Mouse (Mus musculus): ENCODE results near the gene Adssl1.

Adssl1 gene

GRCm38 (mm10) chr12:112619686-112620353 is at the start of gene Adssl1:
Gene Adssl1 (plus strand): TSS chr12:112620045.
- DNase-seq: peak; percentile 64 to 67

DNA sequence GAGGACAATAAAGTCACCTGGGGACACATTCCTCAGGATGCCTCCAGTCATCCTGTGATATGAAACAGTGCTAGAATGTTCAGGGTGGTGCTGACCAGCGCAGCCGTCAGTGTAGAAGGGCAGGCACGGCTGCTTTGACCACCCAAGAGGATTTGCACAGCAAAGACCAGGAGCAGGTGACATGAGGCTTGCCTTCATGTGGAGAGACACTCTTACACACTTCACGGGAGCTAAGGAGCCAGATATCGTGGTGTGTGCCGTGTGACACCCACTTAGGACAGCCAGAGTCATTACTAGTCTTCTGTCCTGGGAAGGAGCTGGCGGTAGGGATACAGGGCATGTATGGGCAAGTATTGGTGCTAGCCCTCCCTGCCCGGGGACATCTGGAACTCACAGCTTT is 49.7 kb upstream of the Adssl1 start:
- no peak for DNase-seq

DNA sequence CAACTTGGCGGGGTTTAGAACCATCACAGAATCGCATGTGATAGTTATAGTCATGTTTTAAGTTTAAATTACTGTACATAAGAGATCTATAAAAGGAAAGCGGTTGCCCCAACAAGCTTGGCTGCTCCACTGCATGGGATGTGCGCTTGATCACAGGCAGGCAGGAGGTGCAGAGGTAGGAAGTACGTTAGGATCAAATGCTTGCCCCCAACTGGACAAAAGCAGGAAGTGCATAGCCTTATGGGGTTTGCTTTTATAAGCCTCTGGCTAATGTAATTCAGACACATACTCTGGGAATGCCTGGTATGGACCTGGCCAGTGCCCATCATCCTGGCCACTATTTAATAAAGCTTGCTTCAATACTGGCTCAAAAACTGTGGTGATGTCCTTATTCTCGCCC is 48.8 kb upstream of the Adssl1 start:
- no peak for DNase-seq

GRCm38 (mm10) chr12:112575274-112575986 is 44.4 kb upstream of the Adssl1 start:
- no peak for DNase-seq

GRCm38 (mm10) chr12:112576341-112576740 is 43.5 kb upstream of the Adssl1 start:
- no peak for DNase-seq

GRCm38 (mm10) chr12:112576749-112577148 is 43.1 kb upstream of the Adssl1 start:
- no peak for DNase-seq

DNA sequence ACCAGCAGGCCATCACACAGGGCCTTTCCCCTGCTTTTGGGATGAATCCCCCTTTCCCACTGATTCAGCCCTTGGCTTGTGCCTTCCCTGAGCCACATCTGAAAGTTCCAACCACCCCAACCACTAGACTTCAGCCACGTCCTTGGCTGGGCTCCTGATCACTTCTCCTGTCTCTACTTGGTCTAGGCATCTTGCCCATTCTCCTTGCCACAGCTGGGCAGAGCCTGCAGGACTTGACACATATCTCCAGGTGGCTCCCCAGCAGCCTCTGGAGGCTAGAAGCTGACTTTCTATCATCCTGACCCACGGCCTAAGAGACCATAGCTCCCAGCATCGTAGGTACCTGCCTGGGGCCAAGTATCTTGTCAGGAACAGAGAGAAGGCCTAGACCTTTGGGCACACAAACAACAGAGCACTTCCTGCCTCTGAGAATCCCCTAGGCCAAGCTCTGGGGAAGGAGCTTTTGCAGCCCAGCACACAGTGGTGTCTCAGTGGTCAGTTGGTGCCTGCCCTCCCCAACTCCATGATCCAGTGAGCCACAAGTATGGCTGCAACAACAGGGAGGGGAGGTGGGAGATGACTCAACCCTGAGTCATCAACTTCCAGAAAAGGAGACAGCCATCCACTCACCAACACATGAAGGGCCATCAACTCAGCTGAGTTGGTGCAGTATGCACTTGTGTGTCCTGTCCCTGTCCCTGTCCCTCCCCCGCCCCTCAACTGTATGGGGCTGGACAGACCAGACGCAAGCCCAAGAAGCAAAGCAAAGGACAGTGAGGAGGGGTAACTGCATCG is 41.4 kb upstream of the Adssl1 start:
- no peak for DNase-seq

DNA sequence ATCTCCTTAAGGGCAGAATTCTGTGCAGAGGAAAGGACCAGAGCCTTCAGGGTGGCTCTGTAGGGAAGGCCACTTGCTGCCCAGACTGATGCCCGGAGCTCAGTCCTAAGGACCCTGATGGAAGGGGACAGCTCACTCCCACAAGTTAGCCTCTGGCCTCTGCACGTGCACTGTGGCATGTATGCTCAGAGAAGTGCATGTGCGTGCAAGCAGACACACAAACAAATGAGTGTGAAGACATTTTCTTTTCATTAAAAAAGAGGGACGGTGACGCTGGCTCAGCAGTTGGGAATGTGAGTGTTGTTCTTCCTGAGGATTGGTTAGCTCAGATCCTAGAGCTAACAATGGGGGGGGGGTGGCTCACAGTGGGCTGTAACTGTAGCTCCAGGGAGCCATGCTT is 40.4 kb upstream of the Adssl1 start:
- no peak for DNase-seq

DNA sequence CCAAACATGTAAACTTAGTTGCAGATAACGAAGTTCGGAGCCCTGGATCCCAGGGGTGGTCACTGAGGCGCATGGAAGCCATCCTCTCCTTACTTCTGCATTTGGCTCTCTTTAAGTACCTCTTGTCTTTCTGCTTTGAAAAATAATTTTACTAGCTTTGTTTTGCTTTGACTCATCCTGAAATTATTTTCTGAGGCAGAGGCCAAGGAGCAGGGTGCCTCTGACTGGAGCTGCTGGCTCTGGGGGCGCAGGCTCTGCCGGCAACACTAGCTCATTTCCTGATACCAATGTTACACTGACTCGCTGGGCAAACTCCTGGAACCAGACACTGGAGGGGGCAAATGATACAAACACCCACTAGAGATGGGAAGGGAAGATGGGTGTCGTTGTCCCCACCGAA is 39.9 kb upstream of the Adssl1 start:
- DNase-seq: no peak

DNA sequence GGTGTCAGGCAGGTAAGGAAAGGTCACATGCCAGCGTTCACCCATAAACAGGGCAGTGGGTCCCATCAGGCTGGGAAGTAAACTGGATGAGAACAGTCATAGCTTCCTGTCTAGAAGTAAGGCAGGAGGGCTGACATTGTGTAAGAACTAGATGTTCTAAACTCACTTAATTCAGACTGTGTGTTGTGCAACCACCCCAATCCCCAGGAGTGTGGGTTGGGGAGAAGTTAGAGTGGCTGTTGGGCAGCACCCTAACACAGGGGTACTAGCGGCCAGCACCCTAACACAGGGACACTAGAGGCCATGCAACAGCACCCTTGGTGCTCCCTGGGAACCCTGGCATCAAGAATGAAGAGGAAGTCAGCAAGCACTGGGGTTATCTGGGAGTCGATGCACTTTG is 38.7 kb upstream of the Adssl1 start:
- DNase-seq: no peak

DNA sequence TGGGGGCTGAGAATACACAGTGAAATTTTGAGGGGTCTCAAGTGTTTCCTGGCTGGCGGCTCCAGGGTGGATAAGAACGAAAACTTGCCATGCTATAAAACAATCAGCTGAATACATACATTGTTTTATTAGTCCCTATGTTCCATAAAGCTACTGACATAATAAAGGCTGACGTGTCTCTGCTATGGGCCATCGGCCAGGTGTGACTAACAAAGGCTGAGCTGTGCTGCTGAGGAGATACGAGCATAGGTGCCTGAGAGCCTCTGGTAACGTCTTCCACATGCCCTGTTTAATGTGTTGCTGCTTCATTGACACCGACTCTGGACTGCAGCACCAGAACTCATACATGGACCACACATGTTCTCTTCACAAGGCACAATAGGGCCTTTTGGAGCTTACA is 34.9 kb upstream of the Adssl1 start:
- no peak for DNase-seq

DNA sequence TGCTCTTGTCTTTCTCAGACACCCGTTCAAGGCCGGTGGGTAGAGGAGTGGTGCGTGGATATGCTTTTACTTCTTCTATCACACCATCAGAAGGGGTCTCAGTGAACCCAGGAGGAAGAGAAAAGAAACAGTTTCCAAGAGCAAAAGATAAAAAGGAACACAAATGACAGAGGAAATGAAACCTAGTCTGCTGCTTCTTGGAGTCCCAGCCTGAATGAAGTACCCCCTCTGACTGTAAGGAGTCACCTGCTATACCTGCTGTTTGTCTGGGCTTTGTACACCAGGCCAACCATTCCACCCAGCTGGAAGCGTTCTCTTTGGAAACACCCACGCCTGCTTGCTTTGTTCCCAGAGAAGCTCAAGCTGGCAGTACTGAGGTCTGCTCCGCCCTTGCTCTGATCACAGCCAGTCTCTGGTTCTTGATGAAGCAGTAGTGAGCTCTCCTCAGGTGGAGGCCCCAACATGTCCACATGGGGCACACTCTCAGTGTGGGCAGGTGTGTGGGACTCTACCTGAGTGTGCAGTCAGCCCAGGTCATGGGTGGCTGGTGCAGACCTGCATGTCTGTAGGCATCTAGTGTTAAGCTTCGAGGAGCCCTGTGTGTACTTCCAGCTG is 33.8 kb upstream of the Adssl1 start:
- peak; percentile 45 for DNase-seq

DNA sequence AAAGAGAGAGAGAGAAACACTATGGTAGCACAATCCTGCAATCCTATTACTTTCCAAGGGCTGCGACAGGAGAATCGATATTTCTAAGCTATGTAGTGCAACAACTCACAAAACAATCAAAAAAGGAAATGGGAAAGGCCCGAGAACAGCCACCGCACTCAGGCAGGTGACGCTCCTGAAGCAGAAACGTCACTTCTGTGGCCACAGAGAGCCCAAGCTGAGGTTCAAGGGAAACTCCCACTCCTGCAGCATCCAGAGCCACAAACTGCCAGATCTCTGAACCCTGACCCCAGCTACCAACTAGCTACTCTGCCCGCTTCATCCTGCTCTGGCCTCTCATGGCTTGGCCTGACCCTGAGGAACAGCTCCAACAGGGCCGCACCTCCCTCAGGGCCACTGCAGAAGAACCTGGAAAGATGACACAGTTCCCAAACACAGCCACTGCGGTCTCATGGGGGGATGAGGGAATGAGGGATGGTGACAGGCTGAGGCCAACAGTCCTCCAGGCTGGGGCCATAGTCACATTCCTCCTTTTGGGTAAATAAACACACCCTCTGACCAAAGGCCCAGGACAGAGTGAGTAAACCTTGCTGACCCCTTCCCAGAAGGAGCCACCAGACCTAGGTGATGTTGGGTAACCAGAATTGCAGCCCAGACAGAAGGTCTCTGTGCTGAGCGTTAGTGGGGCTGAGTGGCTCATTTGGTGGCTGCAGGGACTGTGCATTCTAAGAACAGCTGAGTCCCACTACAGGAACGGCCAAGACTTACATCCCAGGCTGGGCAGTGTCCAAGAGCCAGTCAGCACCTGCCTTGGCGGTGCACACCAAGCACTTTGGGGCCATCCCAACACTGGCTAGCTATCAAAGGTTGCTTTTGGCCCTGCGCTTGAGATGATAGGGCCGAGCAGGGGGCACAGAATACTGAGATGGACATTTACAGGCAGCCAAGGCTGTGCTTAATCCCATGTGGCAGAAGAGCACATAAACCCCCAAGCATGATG is 32.4 kb upstream of the Adssl1 start:
- DNase-seq: peak; percentile 58 to 63

DNA sequence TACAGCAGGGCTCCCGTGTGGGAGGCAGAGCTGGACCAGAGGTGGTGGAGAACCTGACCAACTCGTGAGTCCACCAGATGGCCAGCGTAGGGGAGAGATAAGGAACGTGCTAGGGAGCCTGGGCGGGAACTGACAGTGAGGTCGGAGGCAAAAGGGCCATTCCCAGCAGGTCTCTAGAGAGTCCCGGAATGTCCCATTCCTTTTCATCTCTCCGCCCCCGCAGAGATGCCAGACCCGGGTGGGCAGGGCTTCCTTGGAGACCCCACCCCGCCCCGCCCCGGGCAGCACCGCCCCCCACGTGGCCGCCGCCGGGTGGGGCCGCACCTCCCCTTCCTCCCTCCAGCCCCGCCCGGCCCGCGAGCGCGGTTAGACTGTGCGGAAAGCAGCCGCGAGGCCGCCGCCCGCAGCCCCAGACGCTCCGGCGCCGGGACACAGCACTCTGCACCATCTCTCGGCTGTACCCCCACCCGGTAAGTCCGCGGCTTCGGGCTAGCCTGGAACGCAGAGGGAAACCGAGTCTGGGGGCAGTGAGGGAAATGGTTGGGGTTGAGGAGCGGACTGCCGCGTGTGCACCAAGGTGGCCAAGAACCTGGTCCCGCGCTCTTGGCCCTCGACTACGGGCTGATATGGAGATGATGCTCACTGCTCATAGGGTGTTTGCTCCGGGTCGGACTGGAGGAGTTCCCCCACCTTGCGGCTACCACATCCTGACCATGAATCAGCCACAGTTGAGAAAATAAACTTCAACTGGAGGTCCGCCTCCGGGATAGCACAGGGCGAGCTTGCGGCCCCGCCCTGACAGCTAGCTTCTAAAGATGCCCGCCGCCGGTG is 31.2 kb upstream of the Adssl1 start, which contains the start of gene Inf2:
Gene Inf2 (plus strand): TSS at position 359 of the 831 bp plus-strand sequence.
- peak; percentile 70 to 73 for DNase-seq

GRCm38 (mm10) chr12:112589491-112590191 is 30.2 kb upstream of the Adssl1 start:
- DNase-seq: peak in 1 of 2 experiments; percentile 38

GRCm38 (mm10) chr12:112590566-112591239 is 29.1 kb upstream of the Adssl1 start:
- no peak for DNase-seq

- DNase-seq: no peak
Measured at GRCm38 (mm10) chr12:112591240-112591639, 28.6 kb upstream of the Adssl1 start.

GRCm38 (mm10) chr12:112591730-112592129 is 28.1 kb upstream of the Adssl1 start:
- DNase-seq: no peak

GRCm38 (mm10) chr12:112592985-112593734 is 26.7 kb upstream of the Adssl1 start:
- DNase-seq: no peak

Measured in B cell, adult 2 months (primary cell).